Mouse (Mus musculus): ENCODE measurements around the gene Nprl3. TPM values are rescaled to one million over a fixed set of nuclear protein-coding genes. Genes with fewer than 3 reads are reported as not detected.
A peak's percentile ranks its signal among the peaks of the same experiment; 100 is the strongest.

Nprl3 gene
- polyA plus RNA-seq, 2 experiments: 29.4 to 88.8 TPM

GRCm38 (mm10) chr11:32224468-32225139 lies 42.9 kb downstream of the Nprl3 start:
- Histone ChIP-seq H3K27ac (replicated peaks; ENCODE audit: low read depth, low read length) (peak overlapping the region; percentile 88), H3K4me1 (ENCODE audit: control insufficient read depth, insufficient read depth, low read length) (peaks cover 53% of the 10 kb centered on the region), H3K36me3 (ENCODE audit: control insufficient read depth, insufficient read depth, low read length) (peaks cover 9% of the 10 kb centered on the region), H3K9me3 (ENCODE audit: control insufficient read depth, low read length) (no peaks in the 10 kb centered on the region), H3K4me3 (replicated peaks; ENCODE audit: low read length) (no peak overlapping the region), H3K27me3 (ENCODE audit: control insufficient read depth, insufficient read depth, low read length) (no peaks in the 10 kb centered on the region), H3K9ac (ENCODE audit: low read depth, low read length, severe bottlenecking) (no peak overlapping the region), H3K4me2 (replicated peaks; ENCODE audit: low read depth, low read length, severe bottlenecking) (no peak overlapping the region)
- no peak for TF ChIP-seq POLR2A (IDR thresholded peaks at IDR 0.05; ENCODE audit: borderline replicate concordance, extremely low read depth, insufficient read depth, insufficient read length)
- DNase-seq (ENCODE audit: low spot score) (peak; percentile 74), ATAC-seq (ENCODE audit: low FRiP score, low read depth) (0 out of 2 replicates have a peak, but pooled peaks have one; percentile 23)
- WGBS: 11% methylated on average over 4 of the region's 4 CpGs

GRCm38 (mm10) chr11:32223297-32223967 lies 44.1 kb downstream of the Nprl3 start:
- Histone ChIP-seq H3K36me3 (ENCODE audit: control insufficient read depth, insufficient read depth, low read length) (no peaks in the 10 kb centered on the region), H3K4me2 (replicated peaks; ENCODE audit: low read depth, low read length, severe bottlenecking) (no peak overlapping the region), H3K4me3 (replicated peaks; ENCODE audit: low read length) (no peak overlapping the region), H3K27me3 (ENCODE audit: control insufficient read depth, insufficient read depth, low read length) (no peaks in the 10 kb centered on the region), H3K9me3 (ENCODE audit: control insufficient read depth, low read length) (no peaks in the 10 kb centered on the region), H3K9ac (ENCODE audit: low read depth, low read length, severe bottlenecking) (no peak overlapping the region), H3K4me1 (ENCODE audit: control insufficient read depth, insufficient read depth, low read length) (peaks cover 59% of the 10 kb centered on the region), H3K27ac (replicated peaks; ENCODE audit: low read depth, low read length) (no peak overlapping the region)
- 73% methylated on average over 4 of the region's 4 CpGs for WGBS
- DNase-seq (ENCODE audit: low spot score) (no peak), ATAC-seq (ENCODE audit: low FRiP score, low read depth) (no peak)
- no peak for TF ChIP-seq POLR2A (IDR thresholded peaks at IDR 0.05; ENCODE audit: borderline replicate concordance, extremely low read depth, insufficient read depth, insufficient read length)

GRCm38 (mm10) chr11:32222570-32223194 lies 44.8 kb downstream of the Nprl3 start:
- H3K4me2 ChIP-seq (replicated peaks; ENCODE audit: low read depth, low read length, severe bottlenecking): peak overlapping the region; percentile 85
- no peaks in the 10 kb centered on the region for H3K27me3 ChIP-seq (ENCODE audit: control insufficient read depth, insufficient read depth, low read length)
- H3K27ac ChIP-seq (replicated peaks; ENCODE audit: low read depth, low read length): no peak overlapping the region
- H3K9me3 ChIP-seq (ENCODE audit: control insufficient read depth, low read length): no peaks in the 10 kb centered on the region
- 11% methylated on average over 21 of the region's 21 CpGs for WGBS
- ATAC-seq (ENCODE audit: low FRiP score, low read depth): no peak
- no peaks in the 10 kb centered on the region for H3K36me3 ChIP-seq (ENCODE audit: control insufficient read depth, insufficient read depth, low read length)
- H3K4me1 ChIP-seq (ENCODE audit: control insufficient read depth, insufficient read depth, low read length): peaks cover 63% of the 10 kb centered on the region
- peak overlapping the region; percentile 95 for H3K9ac ChIP-seq (ENCODE audit: low read depth, low read length, severe bottlenecking)
- DNase-seq (ENCODE audit: low spot score): peak; percentile 16
- peak overlapping the region; percentile 95 for H3K4me3 ChIP-seq (replicated peaks; ENCODE audit: low read length)
- TF ChIP-seq POLR2A (IDR thresholded peaks at IDR 0.05; ENCODE audit: borderline replicate concordance, extremely low read depth, insufficient read depth, insufficient read length): no peak

GRCm38 (mm10) chr11:32221951-32222409 lies 45.5 kb downstream of the Nprl3 start, which contains the start of gene Rhbdf1:
Rhbdf1 (minus strand) TSS chr11:32222300.
- peaks cover 57% of the 10 kb centered on the region for H3K4me1 ChIP-seq (ENCODE audit: control insufficient read depth, insufficient read depth, low read length)
- ATAC-seq (ENCODE audit: low FRiP score, low read depth): peak; percentile 68
- H3K9me3 ChIP-seq (ENCODE audit: control insufficient read depth, low read length): no peaks in the 10 kb centered on the region
- WGBS: under 1% methylated on average over 24 of the region's 72 CpGs
- no peaks in the 10 kb centered on the region for H3K27me3 ChIP-seq (ENCODE audit: control insufficient read depth, insufficient read depth, low read length)
- H3K27ac ChIP-seq (replicated peaks; ENCODE audit: low read depth, low read length): peak within 1 kb of the TSS; percentile 92
- DNase-seq (ENCODE audit: low spot score): peak; percentile 60
- H3K9ac ChIP-seq (ENCODE audit: low read depth, low read length, severe bottlenecking): peak within 1 kb of the TSS; percentile 95
- no peaks in the 10 kb centered on the region for H3K36me3 ChIP-seq (ENCODE audit: control insufficient read depth, insufficient read depth, low read length)
- H3K4me2 ChIP-seq (replicated peaks; ENCODE audit: low read depth, low read length, severe bottlenecking): peak within 1 kb of the TSS; percentile 85
- peak within 1 kb of the TSS; percentile 95 for H3K4me3 ChIP-seq (replicated peaks; ENCODE audit: low read length)
- 0 out of 2 replicates have a peak, but pooled peaks have one; percentile 65 for TF ChIP-seq POLR2A (IDR thresholded peaks at IDR 0.05; ENCODE audit: borderline replicate concordance, extremely low read depth, insufficient read depth, insufficient read length)
